Mouse (Mus musculus): Measurements from ENCODE around the gene Chd2. TPM values are rescaled to one million over a fixed set of nuclear protein-coding genes. Genes with fewer than 3 reads are reported as not detected.
A peak's percentile ranks its signal among the peaks of the same experiment; 100 is the strongest.
"Not testable (repeated sequence)": the region's sequence is repeated elsewhere in the genome, so short reads cannot be mapped to it uniquely, and the experiment has no call there.

Chd2 gene
- polyA plus RNA-seq, 1 experiment: 36.9 TPM

DNA sequence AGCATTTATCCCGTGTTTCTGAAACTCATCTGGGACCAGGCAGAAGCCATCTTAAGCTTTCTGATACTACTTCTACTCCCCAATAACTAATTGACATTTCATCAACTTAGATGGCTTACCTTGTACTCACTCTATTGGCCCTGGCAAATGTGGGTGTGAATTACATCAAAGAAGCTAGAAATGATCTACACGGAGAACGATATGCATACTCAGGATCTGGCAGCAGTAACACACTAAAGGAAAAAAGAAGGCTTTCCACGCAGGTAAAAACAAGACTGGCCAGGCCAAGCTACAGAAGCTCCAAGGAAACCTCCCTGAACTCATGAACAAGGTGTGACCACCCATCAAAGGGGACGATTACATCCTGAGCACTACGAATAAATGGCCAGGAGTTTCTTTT is 12.4 kb downstream of the Chd2 start:
- H3K4me3 ChIP-seq (ENCODE audit: insufficient read depth, low read depth, low read length): no peak overlapping the region
- no peak for TF ChIP-seq CTCF (conservative IDR thresholded peaks at IDR 0.05; ENCODE audit: insufficient read depth, insufficient read length, low read depth, low read length)
- no peak for TF ChIP-seq POLR2A (IDR thresholded peaks at IDR 0.05; ENCODE audit: low read depth, low read length)
- H3K27ac ChIP-seq (ENCODE audit: insufficient read depth, low read depth, low read length): no peak overlapping the region
- WGBS: 59% methylated on average over 6 of the region's 6 CpGs
- H3K36me3 ChIP-seq (ENCODE audit: control insufficient read depth, insufficient read depth, low read length): peaks cover 6% of the 10 kb centered on the region; the same call in 1 of the 2 replicates
- no peak for DNase-seq
- H3K4me1 ChIP-seq (ENCODE audit: control insufficient read depth, insufficient read depth, low read length): peaks cover 42% of the 10 kb centered on the region
- H3K27me3 ChIP-seq (replicated peaks; ENCODE audit: control insufficient read depth, insufficient read depth, low read length): no peaks in the 10 kb centered on the region

DNA sequence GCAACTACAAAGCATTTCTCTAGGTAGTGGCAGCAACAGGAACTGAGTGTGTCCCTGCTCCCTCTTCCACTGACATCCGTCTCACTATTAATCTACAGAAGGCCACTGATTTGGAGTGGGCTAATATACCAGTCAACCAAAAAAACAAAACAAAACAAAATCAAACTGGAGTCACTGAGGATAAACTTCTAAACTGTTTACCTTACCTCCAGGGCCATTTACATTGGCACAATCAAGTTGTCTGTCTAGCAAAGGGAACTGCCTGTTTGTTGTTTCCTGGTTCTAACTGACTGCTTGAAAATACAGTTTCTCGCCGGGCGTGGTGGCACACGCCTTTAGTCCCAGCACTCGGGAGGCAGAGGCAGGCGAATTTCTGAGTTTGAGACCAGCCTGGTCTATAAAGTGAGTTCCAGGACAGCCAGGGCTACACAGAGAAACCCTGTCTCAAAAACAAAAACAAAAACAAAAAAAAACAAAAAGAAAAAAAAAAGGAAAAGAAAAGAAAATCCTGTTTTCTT is 13.2 kb downstream of the Chd2 start:
- not testable (repeated sequence) for H3K27ac ChIP-seq (ENCODE audit: insufficient read depth, low read depth, low read length)

DNA sequence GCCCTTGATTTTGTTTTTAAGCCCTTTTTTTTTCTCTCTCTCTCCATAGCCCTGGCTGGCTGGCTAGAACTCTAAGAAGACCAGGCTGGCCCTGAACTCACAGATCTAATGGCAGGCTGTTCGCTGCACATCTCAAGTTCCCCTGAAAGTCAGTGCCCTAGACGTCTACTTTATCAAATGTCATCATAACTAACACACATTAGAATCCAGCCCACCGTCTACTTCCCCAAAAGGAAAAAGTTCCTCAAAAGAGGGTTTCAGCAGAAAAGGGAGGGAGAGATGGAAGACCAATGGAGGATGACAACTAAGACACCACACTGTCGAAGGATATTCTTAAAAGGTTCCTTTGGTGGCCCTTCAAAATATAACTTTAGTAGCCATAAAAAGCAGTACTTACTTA is 14.4 kb downstream of the Chd2 start:
- Histone ChIP-seq H3K27me3 (replicated peaks; ENCODE audit: control insufficient read depth, insufficient read depth, low read length) (no peaks in the 10 kb centered on the region), H3K4me1 (ENCODE audit: control insufficient read depth, insufficient read depth, low read length) (peaks cover 31% of the 10 kb centered on the region), H3K36me3 (ENCODE audit: control insufficient read depth, insufficient read depth, low read length) (peaks cover 6% of the 10 kb centered on the region; the same call in 1 of the 2 replicates), H3K27ac (ENCODE audit: insufficient read depth, low read depth, low read length) (no peak overlapping the region), H3K4me3 (ENCODE audit: insufficient read depth, low read depth, low read length) (no peak overlapping the region)
- no peak for DNase-seq
- WGBS: 75% methylated on average over 4 of the region's 4 CpGs
- TF ChIP-seq CTCF (conservative IDR thresholded peaks at IDR 0.05; ENCODE audit: insufficient read depth, insufficient read length, low read depth, low read length) (no peak), POLR2A (IDR thresholded peaks at IDR 0.05; ENCODE audit: low read depth, low read length) (no peak)

More for the DNA sequence above, 13.2 kb downstream of the Chd2 start:
- H3K4me1 ChIP-seq (ENCODE audit: control insufficient read depth, insufficient read depth, low read length): peaks cover 40% of the 10 kb centered on the region
- not testable (repeated sequence) for H3K4me3 ChIP-seq (ENCODE audit: insufficient read depth, low read depth, low read length); H3K36me3 ChIP-seq (ENCODE audit: control insufficient read depth, insufficient read depth, low read length); DNase-seq; H3K27me3 ChIP-seq (replicated peaks; ENCODE audit: control insufficient read depth, insufficient read depth, low read length)
- WGBS: 60% methylated on average over 7 of the region's 7 CpGs

DNA sequence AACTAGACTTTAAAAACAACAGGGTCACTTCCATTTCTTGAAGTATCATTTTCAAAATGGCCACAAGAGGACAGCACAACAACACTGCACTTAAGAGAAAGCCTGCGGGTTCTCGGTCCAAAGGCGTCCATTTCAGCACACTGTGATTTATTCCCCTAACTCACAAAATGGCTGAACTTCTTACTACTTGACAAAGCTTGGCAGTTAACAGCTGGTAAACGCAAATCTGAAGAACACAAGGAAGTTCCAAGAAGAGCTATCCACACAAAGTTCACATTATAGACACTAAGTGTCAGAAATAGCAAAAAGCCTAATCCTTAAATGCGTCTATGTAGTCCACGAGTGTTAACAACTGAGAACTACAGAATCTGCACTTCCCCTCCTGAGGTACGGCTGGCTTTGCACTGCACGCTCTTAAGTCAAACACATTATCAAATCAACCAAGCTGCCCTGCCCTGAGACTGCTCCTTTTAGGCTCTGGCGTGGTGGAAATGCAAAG is 17.1 kb downstream of the Chd2 start:
- H3K4me1 ChIP-seq (ENCODE audit: control insufficient read depth, insufficient read depth, low read length): peaks cover 23% of the 10 kb centered on the region
- 12% methylated on average over 9 of the region's 9 CpGs for WGBS
- peak overlapping the region; percentile 94 for H3K27ac ChIP-seq (ENCODE audit: insufficient read depth, low read depth, low read length)
- peak; percentile 90 for DNase-seq
- no peaks in the 10 kb centered on the region for H3K27me3 ChIP-seq (replicated peaks; ENCODE audit: control insufficient read depth, insufficient read depth, low read length)
- H3K36me3 ChIP-seq (ENCODE audit: control insufficient read depth, insufficient read depth, low read length): peaks cover 6% of the 10 kb centered on the region; the same call in 1 of the 2 replicates
- H3K4me3 ChIP-seq (ENCODE audit: insufficient read depth, low read depth, low read length): no peak overlapping the region
- TF ChIP-seq CTCF (conservative IDR thresholded peaks at IDR 0.05; ENCODE audit: insufficient read depth, insufficient read length, low read depth, low read length) (peak; percentile 76), POLR2A (IDR thresholded peaks at IDR 0.05; ENCODE audit: low read depth, low read length) (no peak)

DNA sequence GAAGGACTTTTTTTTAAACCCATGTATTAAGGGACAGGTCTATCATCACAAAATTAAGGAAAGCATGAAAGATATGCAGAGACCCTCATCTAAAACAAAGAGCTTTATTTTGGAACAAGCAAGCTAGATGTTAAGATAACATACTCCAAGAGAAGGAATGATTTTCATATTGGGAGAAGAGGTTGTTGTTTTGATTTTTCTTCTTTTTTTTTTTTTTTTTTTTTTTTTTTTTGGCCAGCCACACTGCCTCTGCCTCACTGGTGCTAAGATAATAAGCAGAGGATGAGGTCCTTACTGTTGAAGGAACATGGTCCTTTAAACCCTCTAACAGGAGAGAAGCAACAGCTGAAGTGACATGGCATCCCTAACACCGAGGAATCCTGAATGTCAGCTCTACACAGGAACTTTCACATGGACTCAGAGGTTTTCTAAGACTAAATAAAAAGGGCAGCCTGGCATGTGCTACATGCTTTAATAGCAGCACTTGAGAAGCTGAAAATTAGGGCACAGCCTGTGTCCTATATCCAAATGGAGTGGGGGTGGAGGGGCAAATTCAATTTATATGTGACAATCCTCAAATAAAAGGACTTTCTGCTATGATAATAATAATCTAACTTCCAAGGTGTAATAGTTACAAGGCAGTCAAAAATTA is 17.9 kb downstream of the Chd2 start:
- H3K27me3 ChIP-seq (replicated peaks; ENCODE audit: control insufficient read depth, insufficient read depth, low read length): no peaks in the 10 kb centered on the region
- WGBS: 53% methylated on average over 1 of the region's 1 CpGs
- peak overlapping the region; percentile 41; the same call in 1 of the 2 replicates for H3K27ac ChIP-seq (ENCODE audit: insufficient read depth, low read depth, low read length)
- H3K4me1 ChIP-seq (ENCODE audit: control insufficient read depth, insufficient read depth, low read length): peaks cover 17% of the 10 kb centered on the region
- DNase-seq: no peak
- TF ChIP-seq CTCF (conservative IDR thresholded peaks at IDR 0.05; ENCODE audit: insufficient read depth, insufficient read length, low read depth, low read length) (no peak), POLR2A (IDR thresholded peaks at IDR 0.05; ENCODE audit: low read depth, low read length) (no peak)
- H3K4me3 ChIP-seq (ENCODE audit: insufficient read depth, low read depth, low read length): no peak overlapping the region
- peaks cover 4% of the 10 kb centered on the region; the same call in 1 of the 2 replicates for H3K36me3 ChIP-seq (ENCODE audit: control insufficient read depth, insufficient read depth, low read length)

DNA sequence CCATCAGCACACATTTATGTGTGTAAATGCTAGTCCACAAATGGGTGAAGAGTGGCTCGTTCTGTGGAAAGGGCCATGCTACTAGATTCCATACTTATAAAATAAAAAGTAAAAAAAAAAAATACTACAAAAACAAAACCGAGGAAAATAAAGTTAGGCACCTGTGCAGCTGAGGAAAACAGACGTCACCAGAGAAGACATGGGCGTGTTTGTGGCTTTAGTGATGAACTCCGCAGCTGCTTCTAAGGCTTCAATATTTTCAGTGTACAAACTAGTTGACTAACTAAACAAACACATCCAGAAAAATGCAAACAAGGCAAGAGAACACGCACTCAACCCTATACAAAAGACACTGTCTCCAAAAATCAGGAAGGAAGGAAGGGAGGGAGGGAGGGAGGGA is 18.4 kb downstream of the Chd2 start:
- TF ChIP-seq POLR2A (IDR thresholded peaks at IDR 0.05; ENCODE audit: low read depth, low read length): no peak
- TF ChIP-seq CTCF (conservative IDR thresholded peaks at IDR 0.05; ENCODE audit: insufficient read depth, insufficient read length, low read depth, low read length): no peak

More for the DNA sequence above, 18.4 kb downstream of the Chd2 start:
- DNase-seq: no peak
- Histone ChIP-seq H3K27ac (ENCODE audit: insufficient read depth, low read depth, low read length) (no peak overlapping the region), H3K4me1 (ENCODE audit: control insufficient read depth, insufficient read depth, low read length) (peaks cover 15% of the 10 kb centered on the region), H3K4me3 (ENCODE audit: insufficient read depth, low read depth, low read length) (no peak overlapping the region), H3K27me3 (replicated peaks; ENCODE audit: control insufficient read depth, insufficient read depth, low read length) (no peaks in the 10 kb centered on the region), H3K36me3 (ENCODE audit: control insufficient read depth, insufficient read depth, low read length) (peaks cover 2% of the 10 kb centered on the region; the same call in 1 of the 2 replicates)
- WGBS: 69% methylated on average over 6 of the region's 6 CpGs

Data from kidney, adult 2 months (tissue).